ENCODE assay signal across 8 mouse cellular contexts in genomic region chr1:165663277-165663676, GRCm38 (mm10). TPM values are rescaled to one million over a fixed set of nuclear protein-coding genes. Genes with fewer than 3 reads are reported as not detected.
DNase-seq lines count a peak whose midpoint lies in the region; ATAC-seq and TF ChIP-seq lines count a peak whose summit lies in the region.

No protein-coding gene starts in this region.

- DNase-seq in forebrain, embryonic 10.5 days (ENCODE audit: extremely low spot score, low spot score): no peak
- no peak for DNase-seq in kidney, postnatal 0 days (ENCODE audit: low spot score)
- no peak for DNase-seq in kidney, postnatal 14 days
- DNase-seq in retina, postnatal 1 day: no peak
- no peak for DNase-seq in adrenal gland, adult 2 months

- no peaks in the 10 kb centered on the region for H3K36me3 ChIP-seq in forebrain, embryonic 10.5 days (replicated peaks)
- H3K36me3 ChIP-seq in forebrain, embryonic 16.5 days (ENCODE audit: control insufficient read depth, insufficient read depth): no peaks in the 10 kb centered on the region
- 0 out of 2 replicates have a peak, but pooled peaks cover 4% of the 10 kb centered on the region for H3K36me3 ChIP-seq in kidney, postnatal 0 days (ENCODE audit: insufficient read depth, low read length)
- H3K36me3 ChIP-seq in forebrain, embryonic 13.5 days (ENCODE audit: poor library complexity, severe bottlenecking): no peaks in the 10 kb centered on the region
- H3K36me3 ChIP-seq in neural tube, embryonic 13.5 days: no peaks in the 10 kb centered on the region

- H3K27me3 ChIP-seq in forebrain, embryonic 10.5 days (ENCODE audit: poor library complexity, severe bottlenecking): peaks cover 9% of the 10 kb centered on the region; the same call in 1 of the 2 replicates
- no peaks in the 10 kb centered on the region for H3K27me3 ChIP-seq in forebrain, embryonic 16.5 days (replicated peaks; ENCODE audit: control insufficient read depth, insufficient read depth, low read length)
- no peaks in the 10 kb centered on the region for H3K27me3 ChIP-seq in kidney, postnatal 0 days (ENCODE audit: insufficient read depth, low read length)
- H3K27me3 ChIP-seq in forebrain, embryonic 13.5 days: no peaks in the 10 kb centered on the region
- no peaks in the 10 kb centered on the region; the same call in 1 of the 2 replicates for H3K27me3 ChIP-seq in neural tube, embryonic 13.5 days

- peaks cover 29% of the 10 kb centered on the region for H3K4me1 ChIP-seq in forebrain, embryonic 10.5 days
- H3K4me1 ChIP-seq in forebrain, embryonic 16.5 days (replicated peaks; ENCODE audit: control insufficient read depth, insufficient read depth, low read length): no peaks in the 10 kb centered on the region
- H3K4me1 ChIP-seq in kidney, postnatal 0 days (replicated peaks; ENCODE audit: insufficient read depth, low read length): peaks cover 21% of the 10 kb centered on the region
- H3K4me1 ChIP-seq in forebrain, embryonic 13.5 days: peaks cover 12% of the 10 kb centered on the region
- peaks cover 25% of the 10 kb centered on the region for H3K4me1 ChIP-seq in neural tube, embryonic 13.5 days (replicated peaks)

- H3K9me3 ChIP-seq in forebrain, embryonic 10.5 days: no peaks in the 10 kb centered on the region
- no peaks in the 10 kb centered on the region for H3K9me3 ChIP-seq in forebrain, embryonic 16.5 days (ENCODE audit: control insufficient read depth, low read length)
- no peaks in the 10 kb centered on the region for H3K9me3 ChIP-seq in kidney, postnatal 0 days (replicated peaks; ENCODE audit: low read length)
- no peaks in the 10 kb centered on the region for H3K9me3 ChIP-seq in forebrain, embryonic 13.5 days (replicated peaks)
- H3K9me3 ChIP-seq in neural tube, embryonic 13.5 days: no peaks in the 10 kb centered on the region

- H3K9ac ChIP-seq in forebrain, embryonic 16.5 days (replicated peaks; ENCODE audit: low read depth, low read length): no peak overlapping the region
- H3K9ac ChIP-seq in kidney, postnatal 0 days (ENCODE audit: low read depth, low read length): no peak overlapping the region
- H3K9ac ChIP-seq in forebrain, embryonic 13.5 days: no peak overlapping the region
- H3K9ac ChIP-seq in neural tube, embryonic 13.5 days: 0 out of 2 replicates have a peak overlapping the region, but pooled peaks have one; percentile 13

- 78% methylated on average over 16 of the region's 16 CpGs for WGBS in forebrain, embryonic 10.5 days
- WGBS in forebrain, embryonic 16.5 days: 69% methylated on average over 16 of the region's 16 CpGs
- 69% methylated on average over 16 of the region's 16 CpGs for WGBS in kidney, postnatal 0 days
- 72% methylated on average over 16 of the region's 16 CpGs for WGBS in forebrain, embryonic 13.5 days
- 76% methylated on average over 16 of the region's 16 CpGs for WGBS in neural tube, embryonic 13.5 days

- H3K27ac ChIP-seq in forebrain, embryonic 10.5 days: peak overlapping the region; percentile 53
- no peak overlapping the region for H3K27ac ChIP-seq in forebrain, embryonic 16.5 days (ENCODE audit: low read length)
- peak overlapping the region; percentile 55 for H3K27ac ChIP-seq in kidney, postnatal 0 days
- H3K27ac ChIP-seq in forebrain, embryonic 13.5 days: peak overlapping the region; percentile 51; the same call in 1 of the 2 replicates
- H3K27ac ChIP-seq in neural tube, embryonic 13.5 days (replicated peaks): peak overlapping the region; percentile 9; the same call in 1 of the 2 replicates

- no peak overlapping the region for H3K4me2 ChIP-seq in forebrain, embryonic 16.5 days (ENCODE audit: low read length)
- no peak overlapping the region for H3K4me2 ChIP-seq in kidney, postnatal 0 days (ENCODE audit: low read length)
- no peak overlapping the region for H3K4me2 ChIP-seq in forebrain, embryonic 13.5 days
- no peak overlapping the region for H3K4me2 ChIP-seq in neural tube, embryonic 13.5 days

- ATAC-seq in forebrain, embryonic 16.5 days: no peak
- no peak for ATAC-seq in kidney, postnatal 0 days (replicated peaks; ENCODE audit: low FRiP score, low read depth)
- no peak for ATAC-seq in forebrain, embryonic 13.5 days
- ATAC-seq in neural tube, embryonic 13.5 days (ENCODE audit: low read depth): no peak

- H3K4me3 ChIP-seq in forebrain, embryonic 10.5 days: no peak overlapping the region
- H3K4me3 ChIP-seq in forebrain, embryonic 16.5 days (replicated peaks; ENCODE audit: low read length): no peak overlapping the region
- no peak overlapping the region for H3K4me3 ChIP-seq in kidney, postnatal 0 days (replicated peaks; ENCODE audit: low read depth, low read length)
- no peak overlapping the region for H3K4me3 ChIP-seq in forebrain, embryonic 13.5 days
- H3K4me3 ChIP-seq in neural tube, embryonic 13.5 days: no peak overlapping the region

- no peak for TF ChIP-seq CTCF in kidney, postnatal 0 days (IDR thresholded peaks at IDR 0.05; ENCODE audit: low read depth)

RNA-seq across cellular contexts. Expression of gene Mpzl1, which starts 28.9 kb away (rescaled TPM):
- polyA plus RNA-seq in forebrain, embryonic 10.5 days (2016; fragmentation: Nextera tagmentation; extraction: Ambion mirVana): 119 and 122 TPM in 2 replicates
- polyA plus RNA-seq in forebrain, embryonic 16.5 days (2015; fragmentation: Nextera tagmentation; extraction: Ambion mirVana): 138 and 145 TPM in 2 replicates
- polyA plus RNA-seq in kidney, postnatal 0 days (2015; fragmentation: Nextera tagmentation; extraction: Ambion mirVana): 186 and 191 TPM in 2 replicates
- 127 and 131 TPM in 2 replicates for polyA plus RNA-seq in forebrain, embryonic 13.5 days (2015; fragmentation: Nextera tagmentation; extraction: Ambion mirVana)
- polyA plus RNA-seq in neural tube, embryonic 13.5 days (2015; fragmentation: Nextera tagmentation; extraction: Ambion mirVana): 157 and 159 TPM in 2 replicates
- 10 to 100 TPM; 14.1 to 21.5 TPM for total RNA-seq in adrenal gland, adult 2 months (2021)
- 12.8 and 12.9 TPM in 2 replicates for polyA plus RNA-seq in adrenal gland, adult 2 months (2012; rRNA removed)

RNA-seq across cellular contexts. Expression of gene Rcsd1, which starts 46.3 kb away (rescaled TPM):
- polyA plus RNA-seq in forebrain, embryonic 10.5 days (2016; fragmentation: Nextera tagmentation; extraction: Ambion mirVana): 8.3 and 8.4 TPM in 2 replicates
- 8.3 and 9.9 TPM in 2 replicates for polyA plus RNA-seq in forebrain, embryonic 16.5 days (2015; fragmentation: Nextera tagmentation; extraction: Ambion mirVana)
- 53.7 and 57.5 TPM in 2 replicates for polyA plus RNA-seq in kidney, postnatal 0 days (2015; fragmentation: Nextera tagmentation; extraction: Ambion mirVana)
- 6.5 and 7.0 TPM in 2 replicates for polyA plus RNA-seq in forebrain, embryonic 13.5 days (2015; fragmentation: Nextera tagmentation; extraction: Ambion mirVana)
- 12.4 and 13.5 TPM in 2 replicates for polyA plus RNA-seq in neural tube, embryonic 13.5 days (2015; fragmentation: Nextera tagmentation; extraction: Ambion mirVana)
- total RNA-seq in adrenal gland, adult 2 months (2021): 10 to 100 TPM; 13.5 to 16.0 TPM
- polyA plus RNA-seq in adrenal gland, adult 2 months (2012; rRNA removed): 4.4 and 4.9 TPM in 2 replicates
